Comparison of ENCODE assay signal across 28 mouse cellular contexts in genomic region chr3:116993011-116993410, GRCm38 (mm10). TPM values are rescaled to one million over a fixed set of nuclear protein-coding genes. Genes with fewer than 3 reads are reported as not detected.
DNase-seq lines count a peak whose midpoint lies in the region; TF ChIP-seq lines count a peak whose summit lies in the region.
"Had no signal": no experiment of that assay in that cellular context is flagged by ENCODE, and none has a peak within 500 bp of the region (broad histone marks: within the 10 kb centered on the region; RNA-seq: fewer than 3 reads in every experiment).

No protein-coding gene starts in this region.

- DNase-seq in cerebellum, postnatal 10 days: peak; percentile 58 to 61
- DNase-seq in cerebellum, adult 11-12 months: no peak
- DNase-seq in brain, adult 2 months (ENCODE audit: low read depth, low spot score): peak; percentile 9
- DNase-seq in thymus, postnatal 36 days: no peak
- DNase-seq: adrenal gland, adult 8-10 months; adrenal gland, postnatal 14 days; adrenal gland, postnatal 36 days; B cell, adult 2 months; cerebellum, adult 11 months; cerebellum, adult 2 months; cerebellum, adult 9-11 months; cerebellum, postnatal 36 days; embryo, embryonic 11 days; forebrain, postnatal 0 days had no signal

- H3K36me3 ChIP-seq in myocyte (ENCODE audit: control insufficient read depth, insufficient read depth): no peaks in the 10 kb centered on the region
- H3K36me3 ChIP-seq: embryonic facial prominence, embryonic 13.5 days; embryonic facial prominence, embryonic 15.5 days; forebrain, embryonic 15.5 days; G1E had no signal

- TF ChIP-seq POLR2A in myocyte (IDR thresholded peaks at IDR 0.05; ENCODE audit: insufficient read length, low read depth): no peak

- H3K4me2 ChIP-seq in myocyte (ENCODE audit: low read depth): peak overlapping the region; percentile 12
- H3K4me2 ChIP-seq: embryonic facial prominence, embryonic 13.5 days; embryonic facial prominence, embryonic 15.5 days; forebrain, embryonic 13.5 days; forebrain, embryonic 15.5 days had no signal

- no peak overlapping the region for H3K4me3 ChIP-seq in myocyte
- H3K4me3 ChIP-seq: embryonic facial prominence, embryonic 13.5 days; embryonic facial prominence, embryonic 15.5 days; erythroblast, embryonic 14.5 days; forebrain, embryonic 13.5 days; forebrain, embryonic 15.5 days had no signal

- H3K27me3 ChIP-seq in myocyte (ENCODE audit: control insufficient read depth, insufficient read depth, insufficient read length): no peaks in the 10 kb centered on the region
- H3K27me3 ChIP-seq: CH12.LX; embryonic facial prominence, embryonic 13.5 days; embryonic facial prominence, embryonic 15.5 days; forebrain, embryonic 13.5 days; forebrain, embryonic 15.5 days; Patski had no signal

- no peak overlapping the region for H3ac ChIP-seq in myocyte (ENCODE audit: control insufficient read depth, insufficient read length)

- H3K79me2 ChIP-seq in myocyte (ENCODE audit: control insufficient read depth, insufficient read depth): no peaks in the 10 kb centered on the region

TF ChIP-seq in myocyte, 11 proteins besides CTCF, POLR2A, EP300 and RAD21:
- TF ChIP-seq MYOG (IDR thresholded peaks at IDR 0.05; ENCODE audit: control insufficient read depth in 1 of 3, insufficient read depth in 1 of 3, insufficient read length in 2 of 3, low read depth in 2 of 3): peak in 1 of 3 experiments; percentile 13
- TF ChIP-seq SRF (IDR thresholded peaks at IDR 0.05; ENCODE audit: control insufficient read depth, insufficient read length, low read depth): no peak

RNA-seq across cellular contexts. Expression of gene Palmd, which starts 24.2 kb away (rescaled TPM):
- polyA plus RNA-seq in myocyte (2012; fragmentation: generic; extraction: Trizol): 0.36 TPM
- polyA plus RNA-seq: activated CD4-positive, CD25-positive, alpha-beta regulatory T cell, adult 4 months; erythroblast, embryonic 14.5 days; G1E had no signal

RNA-seq across cellular contexts. Expression of gene 4930455H04Rik, which starts 24.9 kb away (rescaled TPM):
- not detected for polyA plus RNA-seq in myocyte (2012; fragmentation: generic; extraction: Trizol)
- polyA plus RNA-seq: activated CD4-positive, CD25-positive, alpha-beta regulatory T cell, adult 4 months; brain, embryonic 14.5 days; CD4-positive, CD25-positive, alpha-beta regulatory T cell, adult 4 months; cerebellum, adult 2 months; embryonic facial prominence, embryonic 11.5 days; embryonic facial prominence, embryonic 13.5 days; embryonic facial prominence, embryonic 15.5 days; erythroblast, embryonic 14.5 days; forebrain, embryonic 11.5 days; forebrain, embryonic 13.5 days; forebrain, embryonic 15.5 days; forebrain, postnatal 0 days; G1E; Patski had no signal

Comparison
In these comparisons a context has a peak if more than half of its experiments do, and no peak if none do; other contexts are left out.
1. DNase-seq: peak in cerebellum, postnatal 10 days (2 of 2) and brain, adult 2 months (single experiment); none in cerebellum, adult 11-12 months (single experiment) and thymus, postnatal 36 days (0 of 2).